Mouse (Mus musculus): ENCODE measurements at regions not wholly inside any gene's neighbourhood (a gene's known extent, or its start where the extent isn't known, plus 50 kb on each side); places are given as distances from the start of the nearest gene placed in this dataset.

GRCm38 (mm10) chr10:103718998-103719662 is 351.5 kb downstream of the Slc6a15 start:
- TF ChIP-seq CTCF (IDR thresholded peaks at IDR 0.05; ENCODE audit: low read depth) (no peak), EP300 (IDR thresholded peaks at IDR 0.05; ENCODE audit: low read depth) (no peak)

All from heart, postnatal 0 days (tissue).